Mouse (Mus musculus): ENCODE measurements around the gene Catsperz. TPM values are rescaled to one million over a fixed set of nuclear protein-coding genes. Genes with fewer than 3 reads are reported as not detected.

The Catsperz gene
- total RNA-seq, 2 experiments from 2014 or later: not detected

Small RNAs within 50 kb of the gene (microRNA-seq; reads per million reads assigned to microRNA genes)
- 5.2 to 8.7 reads per million in 2 experiments for gene Mir6990

Other genes with a start within 250 kb of the Catsperz start
- 10 to 100 TPM; 22.7 to 25.9 TPM for gene Rps6ka4, start 84.7 kb downstream of the Catsperz start, total RNA-seq (2021)
- gene Ccdc88b, start 67.2 kb downstream of the Catsperz start, total RNA-seq (2021): 1 to 10 TPM in 1 of 2 experiments, under 1 TPM in 1; 0.69 to 1.2 TPM
- gene Trmt112, start 15.7 kb downstream of the Catsperz start, total RNA-seq (2021): 10 to 100 TPM; 26.2 to 34.2 TPM
- gene Prdx5, start 15.3 kb downstream of the Catsperz start, total RNA-seq (2021): 100 to 1,000 TPM; 455 to 461 TPM
- gene Esrra, start 3.6 kb downstream of the Catsperz start, total RNA-seq (2021): 100 to 1,000 TPM; 122 to 125 TPM
- under 1 TPM in 1 of 2 experiments, not detected in 1; 0.27 TPM for gene Kcnk4, start 9.1 kb upstream of the Catsperz start, total RNA-seq (2021)
- 10 to 100 TPM; 30.8 to 34.1 TPM for gene Bad, start 16.5 kb upstream of the Catsperz start, total RNA-seq (2021)
- 10 to 100 TPM; 28.8 to 32.4 TPM for gene Gpr137, start 17.1 kb upstream of the Catsperz start, total RNA-seq (2021)
- gene Ppp1r14b, start 49.6 kb upstream of the Catsperz start, total RNA-seq (2021): 100 to 1,000 TPM; 168 to 180 TPM
- gene Plcb3, start 51.1 kb upstream of the Catsperz start, total RNA-seq (2021): 10 to 100 TPM; 18.1 to 19.3 TPM
- gene Fkbp2, start 55.1 kb upstream of the Catsperz start, total RNA-seq (2021): 10 to 100 TPM; 14.7 to 19.0 TPM
- gene Vegfb, start 62.3 kb upstream of the Catsperz start, total RNA-seq (2021): 100 to 1,000 TPM; 284 to 285 TPM
- 10 to 100 TPM; 59.4 to 62.4 TPM for gene Dnajc4, start 67.2 kb upstream of the Catsperz start, total RNA-seq (2021)
- 10 to 100 TPM; 27.3 to 29.7 TPM for gene Nudt22, start 70.7 kb upstream of the Catsperz start, total RNA-seq (2021)
- 10 to 100 TPM; 21.2 to 21.9 TPM for gene Trpt1, start 70.8 kb upstream of the Catsperz start, total RNA-seq (2021)
- 1 to 10 TPM; 5.2 to 6.6 TPM for gene Fermt3, start 94.1 kb upstream of the Catsperz start, total RNA-seq (2021)
- 100 to 1,000 TPM; 104 to 117 TPM for gene Stip1, start 114.6 kb upstream of the Catsperz start, total RNA-seq (2021)
- gene Macrod1, start 131.4 kb upstream of the Catsperz start, total RNA-seq (2021): 100 to 1,000 TPM; 168 to 172 TPM
- 1 to 10 TPM; 1.2 to 1.3 TPM for gene Flrt1, start 180.3 kb upstream of the Catsperz start, total RNA-seq (2021)